Mouse (Mus musculus): ENCODE measurements around the gene Carm1. TPM values are rescaled to one million over a fixed set of nuclear protein-coding genes. Genes with fewer than 3 reads are reported as not detected.

Gene Carm1
- polyA plus RNA-seq, 1 experiment from 2014 or later: 32.1 TPM

DNA sequence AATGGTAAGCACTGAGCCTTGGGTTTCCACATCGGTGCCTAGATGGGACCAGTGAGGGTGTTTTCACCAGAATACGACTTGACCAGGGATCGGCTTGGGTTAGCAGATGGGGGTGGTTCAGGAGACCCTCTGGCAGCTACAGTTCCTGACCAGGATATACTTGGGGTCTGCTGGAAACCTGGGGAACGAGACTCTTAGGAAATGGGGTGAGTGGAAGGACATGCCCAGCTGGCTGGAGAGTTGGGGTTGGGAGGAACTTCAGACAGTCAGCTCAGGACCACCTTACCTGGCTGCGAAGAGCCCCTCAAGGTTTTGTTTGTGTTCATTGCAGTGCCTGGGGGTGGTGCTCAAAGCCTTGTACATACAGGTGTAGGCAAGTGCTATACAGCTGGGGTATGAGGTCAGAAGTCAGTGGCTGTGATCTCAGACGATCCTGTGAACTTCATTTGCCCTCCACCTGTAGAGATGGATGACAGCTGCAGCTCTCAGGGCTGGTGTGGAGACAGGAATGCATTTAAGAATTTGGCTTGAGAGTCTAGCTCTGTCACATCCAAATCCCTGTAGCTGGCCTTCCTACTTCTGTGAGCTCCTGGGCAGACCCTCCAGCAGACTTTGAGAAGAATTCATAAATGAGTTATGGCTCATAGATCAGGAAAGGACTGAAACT, 7.0 kb downstream of the Carm1 start:
- no peak overlapping the region for H3K4me3 ChIP-seq (ENCODE audit: low read length)
- no peak overlapping the region for H3K9ac ChIP-seq (replicated peaks; ENCODE audit: low read length)
- ATAC-seq (ENCODE audit: low FRiP score, low TSS enrichment): no peak
- H3K4me1 ChIP-seq (ENCODE audit: insufficient read depth, low read length): peaks cover 7% of the 10 kb centered on the region; the same call in 1 of the 2 replicates
- no peaks in the 10 kb centered on the region for H3K9me3 ChIP-seq (ENCODE audit: low read length)
- H3K36me3 ChIP-seq (ENCODE audit: insufficient read depth, low read length): peaks cover 12% of the 10 kb centered on the region
- no peak overlapping the region for H3K4me2 ChIP-seq (replicated peaks; ENCODE audit: low read depth, low read length)
- H3K27me3 ChIP-seq (ENCODE audit: insufficient read depth, low read length): no peaks in the 10 kb centered on the region
- 82% methylated on average over 6 of the region's 6 CpGs for WGBS
- no peak overlapping the region for H3K27ac ChIP-seq (ENCODE audit: low read length)

DNA sequence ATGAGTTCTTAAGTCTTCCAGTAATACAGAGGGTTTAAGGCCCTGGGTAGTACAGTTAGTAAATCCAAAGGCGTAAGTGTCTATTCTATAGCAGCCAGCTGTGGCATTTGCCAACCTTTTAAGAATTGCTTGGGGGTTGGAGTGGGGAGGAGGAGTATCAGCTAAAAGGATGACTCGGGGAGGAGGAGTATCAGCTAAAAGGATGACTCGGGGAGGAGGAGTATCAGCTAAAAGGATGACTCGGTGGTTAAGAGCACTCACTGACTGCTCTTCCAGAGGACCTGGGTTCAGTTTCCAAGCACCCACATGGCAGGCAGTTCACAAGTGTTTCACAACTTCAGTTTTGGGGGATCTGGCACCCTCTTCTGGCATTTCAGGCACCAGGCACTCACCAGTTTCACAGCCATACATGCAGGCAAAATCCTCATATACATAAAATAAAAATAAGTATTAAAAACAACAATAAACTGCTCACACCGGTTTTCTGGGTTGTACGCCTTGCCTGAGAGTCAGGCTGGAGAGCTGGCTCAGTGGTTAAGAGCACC, 8.6 kb downstream of the Carm1 start:
- Histone ChIP-seq H3K27ac (ENCODE audit: low read length) (no peak overlapping the region), H3K9ac (replicated peaks; ENCODE audit: low read length) (no peak overlapping the region), H3K36me3 (ENCODE audit: insufficient read depth, low read length) (peaks cover 9% of the 10 kb centered on the region), H3K27me3 (ENCODE audit: insufficient read depth, low read length) (no peaks in the 10 kb centered on the region), H3K4me3 (ENCODE audit: low read length) (no peak overlapping the region), H3K4me1 (ENCODE audit: insufficient read depth, low read length) (peaks cover 6% of the 10 kb centered on the region; the same call in 1 of the 2 replicates), H3K4me2 (replicated peaks; ENCODE audit: low read depth, low read length) (no peak overlapping the region), H3K9me3 (ENCODE audit: low read length) (no peaks in the 10 kb centered on the region)
- 89% methylated on average over 6 of the region's 6 CpGs for WGBS
- no peak for ATAC-seq (ENCODE audit: low FRiP score, low TSS enrichment)

DNA sequence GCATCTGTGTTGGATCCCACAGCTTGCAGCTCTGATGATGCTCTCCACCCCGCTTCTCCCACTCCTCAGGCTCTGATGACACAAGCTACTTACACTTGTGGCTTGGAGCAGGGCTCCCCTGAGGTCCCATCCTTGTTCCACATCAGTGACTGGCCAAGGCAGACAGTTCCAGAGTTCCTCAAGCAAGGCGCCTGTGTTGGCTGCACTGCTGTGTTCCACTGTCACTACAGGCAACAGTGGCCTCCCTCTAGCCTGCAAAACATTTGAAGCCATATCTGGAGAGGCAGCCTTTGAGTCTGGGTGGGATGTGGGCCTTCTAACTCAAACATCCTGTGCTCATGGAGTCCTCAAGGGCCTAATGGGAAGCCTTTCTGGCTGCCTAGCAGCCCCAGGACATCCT, 10.3 kb downstream of the Carm1 start:
- H3K36me3 ChIP-seq (ENCODE audit: insufficient read depth, low read length): peaks cover 5% of the 10 kb centered on the region; the same call in 1 of the 2 replicates
- no peak overlapping the region for H3K4me3 ChIP-seq (ENCODE audit: low read length)
- peaks cover 6% of the 10 kb centered on the region; the same call in 1 of the 2 replicates for H3K4me1 ChIP-seq (ENCODE audit: insufficient read depth, low read length)
- no peak overlapping the region for H3K4me2 ChIP-seq (replicated peaks; ENCODE audit: low read depth, low read length)
- H3K9me3 ChIP-seq (ENCODE audit: low read length): no peaks in the 10 kb centered on the region
- 84% methylated on average over 2 of the region's 2 CpGs for WGBS
- no peak overlapping the region for H3K27ac ChIP-seq (ENCODE audit: low read length)
- H3K27me3 ChIP-seq (ENCODE audit: insufficient read depth, low read length): no peaks in the 10 kb centered on the region
- no peak for ATAC-seq (ENCODE audit: low FRiP score, low TSS enrichment)
- H3K9ac ChIP-seq (replicated peaks; ENCODE audit: low read length): no peak overlapping the region

DNA sequence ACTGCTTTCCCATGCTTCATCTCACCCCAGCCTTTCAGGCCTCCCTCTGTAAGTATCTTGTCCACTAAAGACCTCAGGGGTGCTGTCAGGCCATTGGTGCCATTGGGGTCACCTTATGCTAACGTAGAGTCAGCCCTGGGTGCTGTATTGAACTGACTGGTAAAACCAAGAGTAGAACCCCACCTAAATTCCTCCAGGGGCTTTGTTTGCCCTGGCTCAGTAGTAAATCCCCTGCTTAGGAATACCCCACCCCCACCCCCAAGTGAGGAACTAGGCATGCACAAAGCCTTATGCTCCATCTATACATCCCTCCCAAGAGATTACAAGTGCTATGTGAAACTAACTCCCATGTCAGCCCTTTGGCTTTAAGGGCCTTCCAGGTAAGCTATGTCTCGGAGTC, 10.9 kb downstream of the Carm1 start:
- Histone ChIP-seq H3K27ac (ENCODE audit: low read length) (no peak overlapping the region), H3K4me2 (replicated peaks; ENCODE audit: low read depth, low read length) (no peak overlapping the region), H3K4me1 (ENCODE audit: insufficient read depth, low read length) (peaks cover 6% of the 10 kb centered on the region; the same call in 1 of the 2 replicates), H3K27me3 (ENCODE audit: insufficient read depth, low read length) (no peaks in the 10 kb centered on the region), H3K36me3 (ENCODE audit: insufficient read depth, low read length) (peaks cover 5% of the 10 kb centered on the region; the same call in 1 of the 2 replicates), H3K4me3 (ENCODE audit: low read length) (no peak overlapping the region), H3K9ac (replicated peaks; ENCODE audit: low read length) (no peak overlapping the region), H3K9me3 (ENCODE audit: low read length) (no peaks in the 10 kb centered on the region)
- ATAC-seq (ENCODE audit: low FRiP score, low TSS enrichment): no peak
- 93% methylated on average over 2 of the region's 2 CpGs for WGBS

DNA sequence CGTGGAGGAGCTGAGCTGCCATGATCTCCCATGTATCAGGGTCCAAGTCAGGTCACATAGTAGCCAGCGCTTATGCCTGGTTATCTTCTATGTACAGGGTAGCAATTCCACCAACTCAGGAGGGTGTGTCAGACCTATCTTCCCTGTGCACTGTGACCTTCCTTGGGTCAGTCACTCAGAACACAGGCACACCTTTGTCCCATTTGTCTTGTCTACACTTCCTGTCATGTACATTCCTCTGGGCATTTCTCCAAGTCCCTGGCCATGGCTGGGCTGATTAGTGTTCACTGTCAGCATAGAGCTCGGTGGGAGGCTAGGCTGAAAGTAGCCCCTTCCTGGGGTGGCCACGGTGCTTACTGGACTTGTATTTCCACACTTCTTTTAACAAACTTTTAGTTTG, 11.7 kb downstream of the Carm1 start:
- Histone ChIP-seq H3K4me3 (ENCODE audit: low read length) (no peak overlapping the region), H3K27ac (ENCODE audit: low read length) (no peak overlapping the region)
- ATAC-seq (ENCODE audit: low FRiP score, low TSS enrichment): peak; percentile 47

DNA sequence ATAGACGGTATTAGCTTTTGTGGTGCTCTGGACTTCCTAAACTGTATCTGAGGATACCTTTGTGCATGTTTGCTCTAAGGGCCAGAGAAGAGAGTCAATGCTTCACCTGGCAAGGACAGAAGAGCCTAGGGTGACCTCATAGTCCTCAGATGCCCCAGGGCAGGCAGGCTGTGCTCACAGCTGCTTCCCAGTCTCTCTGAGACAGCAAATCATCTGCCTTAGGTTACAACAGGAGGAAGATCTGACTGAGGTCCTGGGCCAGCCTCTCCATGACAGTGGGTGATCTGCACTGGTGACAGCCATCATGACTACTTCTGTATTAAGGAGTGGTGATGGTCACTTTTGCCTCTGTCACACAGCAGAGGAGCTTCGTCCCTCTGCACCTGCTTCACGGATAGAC, 12.5 kb downstream of the Carm1 start:
- no peaks in the 10 kb centered on the region for H3K27me3 ChIP-seq (ENCODE audit: insufficient read depth, low read length)
- H3K4me1 ChIP-seq (ENCODE audit: insufficient read depth, low read length): peaks cover 6% of the 10 kb centered on the region; the same call in 1 of the 2 replicates
- no peak overlapping the region for H3K9ac ChIP-seq (replicated peaks; ENCODE audit: low read length)
- H3K4me2 ChIP-seq (replicated peaks; ENCODE audit: low read depth, low read length): no peak overlapping the region
- 90% methylated on average over 3 of the region's 3 CpGs for WGBS
- ATAC-seq (ENCODE audit: low FRiP score, low TSS enrichment): no peak
- no peak overlapping the region for H3K4me3 ChIP-seq (ENCODE audit: low read length)
- H3K36me3 ChIP-seq (ENCODE audit: insufficient read depth, low read length): peaks cover 5% of the 10 kb centered on the region; the same call in 1 of the 2 replicates
- no peak overlapping the region for H3K27ac ChIP-seq (ENCODE audit: low read length)
- no peaks in the 10 kb centered on the region for H3K9me3 ChIP-seq (ENCODE audit: low read length)

More for the DNA sequence above, 11.7 kb downstream of the Carm1 start:
- Histone ChIP-seq H3K27me3 (ENCODE audit: insufficient read depth, low read length) (no peaks in the 10 kb centered on the region), H3K36me3 (ENCODE audit: insufficient read depth, low read length) (peaks cover 5% of the 10 kb centered on the region; the same call in 1 of the 2 replicates), H3K4me1 (ENCODE audit: insufficient read depth, low read length) (peaks cover 6% of the 10 kb centered on the region; the same call in 1 of the 2 replicates), H3K9ac (replicated peaks; ENCODE audit: low read length) (no peak overlapping the region), H3K4me2 (replicated peaks; ENCODE audit: low read depth, low read length) (no peak overlapping the region), H3K9me3 (ENCODE audit: low read length) (no peaks in the 10 kb centered on the region)
- 75% methylated on average over 4 of the region's 4 CpGs for WGBS

DNA sequence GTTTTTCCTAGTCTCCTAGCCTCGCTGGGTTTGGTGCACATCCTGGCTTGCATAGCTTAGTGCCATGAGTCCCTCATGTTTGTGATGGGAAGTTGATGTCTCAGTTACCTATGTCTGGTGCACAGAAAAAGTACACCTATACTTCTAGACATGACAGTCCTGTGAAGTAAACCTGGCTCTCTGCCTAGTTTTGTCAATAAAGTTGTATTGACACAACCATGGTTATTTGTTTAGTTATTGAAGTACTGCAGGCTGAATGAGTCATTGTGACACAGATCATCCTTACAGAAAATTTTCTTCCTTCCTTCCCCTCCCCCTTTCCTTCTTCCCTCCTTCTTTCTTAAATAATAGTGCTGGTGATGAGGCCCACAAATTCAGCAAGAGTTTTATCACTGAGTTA, 17.7 kb downstream of the Carm1 start:
- no peak overlapping the region for H3K4me2 ChIP-seq (replicated peaks; ENCODE audit: low read depth, low read length)
- H3K4me1 ChIP-seq (ENCODE audit: insufficient read depth, low read length): no peaks in the 10 kb centered on the region
- H3K9me3 ChIP-seq (ENCODE audit: low read length): no peaks in the 10 kb centered on the region
- no peak overlapping the region for H3K4me3 ChIP-seq (ENCODE audit: low read length)
- H3K36me3 ChIP-seq (ENCODE audit: insufficient read depth, low read length): peaks cover 2% of the 10 kb centered on the region; the same call in 1 of the 2 replicates
- H3K9ac ChIP-seq (replicated peaks; ENCODE audit: low read length): no peak overlapping the region
- no peaks in the 10 kb centered on the region for H3K27me3 ChIP-seq (ENCODE audit: insufficient read depth, low read length)
- no peak overlapping the region for H3K27ac ChIP-seq (ENCODE audit: low read length)
- 83% methylated on average over 1 of the region's 1 CpGs for WGBS
- no peak for ATAC-seq (ENCODE audit: low FRiP score, low TSS enrichment)

DNA sequence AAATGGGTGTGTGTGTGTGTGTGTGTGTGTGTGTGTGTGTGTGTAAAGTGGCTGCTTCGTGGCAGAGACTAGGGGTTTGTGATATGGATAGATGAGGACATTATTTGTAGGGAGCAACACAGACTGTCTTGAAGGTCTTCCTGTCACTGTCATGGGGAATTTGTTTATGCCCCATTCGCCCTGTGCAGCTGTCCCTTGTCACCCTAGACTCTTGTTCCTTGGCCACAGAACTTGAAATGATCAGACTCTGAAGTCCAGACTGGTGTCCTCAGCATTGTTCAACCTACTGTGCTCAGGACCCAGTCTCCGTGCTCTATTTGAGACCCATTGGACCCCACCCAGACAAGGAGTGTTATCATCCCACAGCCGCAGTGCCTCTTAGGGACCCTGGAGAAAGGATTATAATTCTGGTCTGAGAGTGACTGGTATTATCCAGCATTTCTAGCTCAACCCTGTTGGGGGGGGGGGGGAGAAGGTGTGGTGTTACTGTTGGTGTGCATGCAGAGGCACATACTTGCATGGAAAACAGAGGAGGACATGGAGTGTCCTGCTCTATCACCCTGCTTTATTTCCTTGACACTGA, 18.4 kb downstream of the Carm1 start:
- 81% methylated on average over 4 of the region's 4 CpGs for WGBS
- ATAC-seq (ENCODE audit: low FRiP score, low TSS enrichment): no peak
- H3K4me2 ChIP-seq (replicated peaks; ENCODE audit: low read depth, low read length): no peak overlapping the region
- H3K4me1 ChIP-seq (ENCODE audit: insufficient read depth, low read length): no peaks in the 10 kb centered on the region
- H3K9me3 ChIP-seq (ENCODE audit: low read length): no peaks in the 10 kb centered on the region
- H3K36me3 ChIP-seq (ENCODE audit: insufficient read depth, low read length): peaks cover 8% of the 10 kb centered on the region
- no peak overlapping the region for H3K27ac ChIP-seq (ENCODE audit: low read length)
- no peak overlapping the region for H3K9ac ChIP-seq (replicated peaks; ENCODE audit: low read length)
- H3K27me3 ChIP-seq (ENCODE audit: insufficient read depth, low read length): no peaks in the 10 kb centered on the region
- no peak overlapping the region for H3K4me3 ChIP-seq (ENCODE audit: low read length)

DNA sequence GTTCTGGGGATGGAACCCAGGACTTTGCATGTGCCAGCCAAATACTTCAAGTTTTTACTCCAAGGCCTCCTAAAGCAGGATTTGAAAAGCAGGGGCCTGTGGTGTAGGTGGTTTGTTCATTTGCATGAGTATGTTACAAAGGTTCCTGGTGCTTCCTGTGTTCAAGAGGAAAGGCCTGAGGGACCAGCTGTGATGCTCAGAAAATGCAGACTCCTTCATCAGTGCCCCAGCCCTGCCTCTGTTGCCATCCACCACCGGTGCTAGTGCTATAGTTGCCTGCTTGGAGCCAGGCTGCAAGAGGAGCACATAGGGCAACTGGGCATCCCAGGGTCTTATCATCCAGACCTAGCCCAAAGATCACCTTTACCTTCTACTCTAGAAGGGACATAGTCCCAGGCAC, 19.8 kb downstream of the Carm1 start:
- Histone ChIP-seq H3K27me3 (ENCODE audit: insufficient read depth, low read length) (no peaks in the 10 kb centered on the region), H3K4me1 (ENCODE audit: insufficient read depth, low read length) (no peaks in the 10 kb centered on the region), H3K4me2 (replicated peaks; ENCODE audit: low read depth, low read length) (no peak overlapping the region), H3K4me3 (ENCODE audit: low read length) (no peak overlapping the region), H3K9ac (replicated peaks; ENCODE audit: low read length) (no peak overlapping the region), H3K27ac (ENCODE audit: low read length) (no peak overlapping the region), H3K36me3 (ENCODE audit: insufficient read depth, low read length) (peaks cover 20% of the 10 kb centered on the region), H3K9me3 (ENCODE audit: low read length) (no peaks in the 10 kb centered on the region)
- WGBS: 85% methylated on average over 1 of the region's 1 CpGs
- no peak for ATAC-seq (ENCODE audit: low FRiP score, low TSS enrichment)

DNA sequence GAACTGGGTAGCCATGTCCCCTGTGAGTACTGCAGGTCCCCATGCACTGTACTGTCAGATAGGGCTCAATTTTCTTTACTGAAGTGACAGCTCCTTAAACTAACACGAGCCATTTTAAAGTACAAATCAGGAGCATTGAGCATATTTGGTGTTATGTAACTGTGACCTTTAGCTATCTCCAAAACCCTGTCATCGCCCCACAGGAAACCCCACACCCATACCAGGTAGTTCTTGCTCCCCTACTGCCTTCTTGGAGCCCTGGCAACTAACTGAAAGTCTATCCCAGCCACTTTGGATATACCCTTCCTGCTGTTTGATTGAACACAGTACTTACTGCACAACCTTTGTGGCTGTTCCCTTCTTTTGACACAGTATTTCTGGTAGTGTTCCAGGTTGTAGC, 20.4 kb downstream of the Carm1 start:
- Histone ChIP-seq H3K27ac (ENCODE audit: low read length) (no peak overlapping the region), H3K4me3 (ENCODE audit: low read length) (no peak overlapping the region), H3K9me3 (ENCODE audit: low read length) (no peaks in the 10 kb centered on the region), H3K36me3 (ENCODE audit: insufficient read depth, low read length) (peaks cover 25% of the 10 kb centered on the region), H3K9ac (replicated peaks; ENCODE audit: low read length) (no peak overlapping the region), H3K4me1 (ENCODE audit: insufficient read depth, low read length) (no peaks in the 10 kb centered on the region), H3K27me3 (ENCODE audit: insufficient read depth, low read length) (no peaks in the 10 kb centered on the region), H3K4me2 (replicated peaks; ENCODE audit: low read depth, low read length) (no peak overlapping the region)
- no peak for ATAC-seq (ENCODE audit: low FRiP score, low TSS enrichment)
- WGBS: 85% methylated on average over 2 of the region's 2 CpGs
